Comparison of ENCODE assay signal across 8 mouse cellular contexts in genomic region chr9:25251174-25251573, GRCm38 (mm10). TPM values are rescaled to one million over a fixed set of nuclear protein-coding genes. Genes with fewer than 3 reads are reported as not detected.
DNase-seq lines count a peak whose midpoint lies in the region; ATAC-seq and TF ChIP-seq lines count a peak whose summit lies in the region.

No protein-coding gene starts in this region.

- no peak for TF ChIP-seq POLR2A in ES-Bruce4 (IDR thresholded peaks at IDR 0.05; ENCODE audit: insufficient read depth, low read length)

- H3K4me2 ChIP-seq in heart, embryonic 12.5 days = peak overlapping the region; percentile 88
- H3K4me2 ChIP-seq in forebrain, postnatal 0 days (ENCODE audit: low read depth) = peak overlapping the region; percentile 65

- no peak for DNase-seq in heart, postnatal 10 days
- no peak for DNase-seq in forebrain, postnatal 0 days
- no peak for DNase-seq in layer of hippocampus, adult 8-10 months (ENCODE audit: low spot score in 2 of 2)
- DNase-seq in spleen, adult 18-20 months = no peak
- DNase-seq in adrenal gland, postnatal 36 days = no peak

- intact Hi-C loops in heart, postnatal 10 days (cut with DNase I) = loop anchor here (5.0 to 10.0 kb wide), 4 partner anchors 34 to 746 kb away; partner anchors contain the start of genes Dpy19l1 and Herpud2

- ATAC-seq in heart, embryonic 12.5 days (ENCODE audit: insufficient number of reproducible peaks, low FRiP score) = no peak
- ATAC-seq in forebrain, postnatal 0 days = no peak

- TF ChIP-seq EP300 in ES-Bruce4 (IDR thresholded peaks at IDR 0.05; ENCODE audit: insufficient read depth, low read depth, low read length) = no peak

- H3K9ac ChIP-seq in heart, embryonic 12.5 days = peak overlapping the region; percentile 99
- peak overlapping the region; percentile 97 for H3K9ac ChIP-seq in ES-Bruce4 (ENCODE audit: low read depth, poor library complexity, severe bottlenecking)
- H3K9ac ChIP-seq in forebrain, postnatal 0 days = peak overlapping the region; percentile 92

- WGBS in heart, embryonic 12.5 days = 8% methylated on average over 6 of the region's 6 CpGs
- WGBS in forebrain, postnatal 0 days = 8% methylated on average over 6 of the region's 6 CpGs
- 3% methylated on average over 6 of the region's 6 CpGs for WGBS in macrophage (ENCODE audit: missing documents)

- H3K79me2 ChIP-seq in macrophage (ENCODE audit: inconsistent target) = peaks cover 52% of the 10 kb centered on the region

- H3K36me3 ChIP-seq in heart, embryonic 12.5 days = no peaks in the 10 kb centered on the region
- H3K36me3 ChIP-seq in ES-Bruce4 (ENCODE audit: control insufficient read depth, insufficient read depth, low read length, poor library complexity, severe bottlenecking) = no peaks in the 10 kb centered on the region
- H3K36me3 ChIP-seq in forebrain, postnatal 0 days (ENCODE audit: insufficient read depth) = no peaks in the 10 kb centered on the region
- H3K36me3 ChIP-seq in macrophage (ENCODE audit: inconsistent target) = no peaks in the 10 kb centered on the region

- H3K9me3 ChIP-seq in heart, embryonic 12.5 days (replicated peaks) = no peaks in the 10 kb centered on the region
- H3K9me3 ChIP-seq in ES-Bruce4 (replicated peaks; ENCODE audit: control insufficient read depth, insufficient read depth, low read length, poor library complexity, severe bottlenecking) = no peaks in the 10 kb centered on the region
- H3K9me3 ChIP-seq in forebrain, postnatal 0 days (ENCODE audit: low read length) = no peaks in the 10 kb centered on the region

- H3K27ac ChIP-seq in heart, embryonic 12.5 days (ENCODE audit: poor library complexity, severe bottlenecking) = peak overlapping the region; percentile 99
- peak overlapping the region; percentile 72 for H3K27ac ChIP-seq in ES-Bruce4 (ENCODE audit: insufficient read depth, low read length)
- H3K27ac ChIP-seq in forebrain, postnatal 0 days (ENCODE audit: low read depth, low read length) = peak overlapping the region; percentile 99; the same call in 1 of the 2 replicates
- peak overlapping the region; percentile 90 for H3K27ac ChIP-seq in macrophage

- peak overlapping the region; percentile 99 for H3K4me3 ChIP-seq in heart, embryonic 12.5 days
- peak overlapping the region; percentile 80 for H3K4me3 ChIP-seq in ES-Bruce4 (ENCODE audit: low read depth, low read length)
- peak overlapping the region; percentile 99 for H3K4me3 ChIP-seq in forebrain, postnatal 0 days (ENCODE audit: low read depth, low read length)
- peak overlapping the region; percentile 83 for H3K4me3 ChIP-seq in macrophage (ENCODE audit: inconsistent target)

- H3K27me3 ChIP-seq in heart, embryonic 12.5 days (replicated peaks) = no peaks in the 10 kb centered on the region
- H3K27me3 ChIP-seq in ES-Bruce4 (ENCODE audit: control insufficient read depth, insufficient read depth, low read length, poor library complexity, severe bottlenecking) = no peaks in the 10 kb centered on the region
- no peaks in the 10 kb centered on the region for H3K27me3 ChIP-seq in forebrain, postnatal 0 days (ENCODE audit: insufficient read depth, low read length)

- no peak for TF ChIP-seq CTCF in ES-Bruce4 (IDR thresholded peaks at IDR 0.05; ENCODE audit: low read depth, low read length)
- no peak for TF ChIP-seq CTCF in forebrain, postnatal 0 days (IDR thresholded peaks at IDR 0.05; ENCODE audit: low read depth)

- peaks cover 14% of the 10 kb centered on the region for H3K4me1 ChIP-seq in heart, embryonic 12.5 days (replicated peaks)
- no peaks in the 10 kb centered on the region for H3K4me1 ChIP-seq in ES-Bruce4 (ENCODE audit: control insufficient read depth, insufficient read depth, low read length)
- peaks cover 21% of the 10 kb centered on the region for H3K4me1 ChIP-seq in forebrain, postnatal 0 days (ENCODE audit: insufficient read depth)

RNA-seq across cellular contexts. Expression of gene Sept7, which starts 1.1 kb away (rescaled TPM):
- polyA plus RNA-seq in heart, embryonic 12.5 days (2016; fragmentation: Nextera tagmentation; extraction: Ambion mirVana) = 299 and 306 TPM in 2 replicates
- 100 to 1,000 TPM; 162 to 187 TPM for total RNA-seq in heart, postnatal 10 days (2021)
- polyA plus RNA-seq in ES-Bruce4 (2011; ENCODE audit: insufficient read depth, insufficient read length, low read depth, missing spikeins) = 187 and 193 TPM in 2 replicates
- total RNA-seq in forebrain, postnatal 0 days (2014; rRNA removed) = 205 and 233 TPM in 2 replicates
- 249 and 277 TPM in 2 replicates for polyA plus RNA-seq in forebrain, postnatal 0 days (2015; fragmentation: Nextera tagmentation; extraction: Ambion mirVana)
- 100 to 1,000 TPM; 143 to 360 (median 205) TPM for total RNA-seq in macrophage (2018; cell fraction: chromatin; rRNA removed)
- 100 to 1,000 TPM; 119 to 155 (median 138) TPM for total RNA-seq in macrophage (2018; cell fraction: cytosol; rRNA removed)
- 100 to 1,000 TPM; 111 to 243 (median 161) TPM for total RNA-seq in macrophage (2018; cell fraction: nucleus; rRNA removed)
- 119 to 225 TPM (median 205 TPM) in 3 replicates for polyA plus RNA-seq in macrophage (2018)
- total RNA-seq in layer of hippocampus, adult 8-10 months (2022) = 100 to 1,000 TPM; 274 to 299 (median 288) TPM
- total RNA-seq in adrenal gland, postnatal 36 days (2021) = 100 to 1,000 TPM; 112 to 128 TPM
